Mouse (Mus musculus): ENCODE data around the gene Ctnnd2. TPM values are rescaled to one million over a fixed set of nuclear protein-coding genes. Genes with fewer than 3 reads are reported as not detected.

Ctnnd2 gene
- polyA plus RNA-seq, 1 experiment from 2014 or later: 19.9 TPM

DNA sequence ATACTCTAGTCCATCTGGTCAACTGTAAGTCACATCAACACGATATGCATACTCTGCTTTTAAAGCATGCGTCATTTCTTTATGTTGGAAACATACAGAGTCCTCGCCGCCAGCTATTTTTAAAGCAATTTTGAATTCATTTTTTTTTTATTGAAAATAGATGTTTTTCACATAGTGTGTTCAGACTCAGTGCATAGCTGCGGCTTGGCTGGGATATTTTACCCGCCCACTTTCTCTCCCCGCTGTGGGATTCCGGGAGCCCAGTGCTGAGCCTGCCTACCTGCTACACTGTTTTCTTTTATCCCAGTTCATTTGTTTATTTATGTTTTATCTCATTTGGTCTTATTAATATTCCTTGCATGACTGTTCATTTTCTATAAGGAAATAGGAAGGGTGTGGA is 724.9 kb downstream of the Ctnnd2 start:
- Histone ChIP-seq H3K9ac (no peak overlapping the region), H3K36me3 (ENCODE audit: insufficient read depth) (no peaks in the 10 kb centered on the region), H3K27ac (ENCODE audit: low read depth) (no peak overlapping the region), H3K4me2 (no peak overlapping the region), H3K9me3 (ENCODE audit: low read depth, low read length) (no peaks in the 10 kb centered on the region), H3K4me3 (ENCODE audit: low read depth, low read length) (no peak overlapping the region), H3K27me3 (ENCODE audit: insufficient read depth, low read length) (no peaks in the 10 kb centered on the region), H3K4me1 (ENCODE audit: insufficient read depth) (no peaks in the 10 kb centered on the region)
- ATAC-seq (ENCODE audit: insufficient read depth) (no peak), DNase-seq (no peak)
- TF ChIP-seq CTCF (IDR thresholded peaks at IDR 0.05; ENCODE audit: low read depth): no peak
- 83% methylated on average over 8 of the region's 8 CpGs for WGBS

DNA sequence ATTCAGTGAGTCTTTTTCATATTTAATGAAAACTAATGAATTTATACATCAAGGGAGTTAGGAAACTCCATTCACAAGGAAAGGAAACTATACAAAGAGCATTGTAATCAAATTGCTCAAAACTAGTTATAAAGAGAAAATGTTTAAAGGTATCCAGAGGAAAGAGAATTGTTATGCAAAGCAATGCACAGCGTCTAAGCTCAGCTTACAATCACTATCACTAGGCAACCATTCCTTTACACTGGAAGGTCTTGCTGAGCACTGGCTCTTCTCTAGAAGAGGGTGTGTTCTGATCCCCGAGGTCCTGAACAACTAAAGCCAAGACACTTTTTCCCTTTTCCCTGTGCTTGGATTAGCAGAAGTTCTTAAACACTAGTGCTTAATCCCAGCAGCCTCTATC is 735.6 kb downstream of the Ctnnd2 start:
- H3K27me3 ChIP-seq (ENCODE audit: insufficient read depth, low read length): no peaks in the 10 kb centered on the region
- H3K36me3 ChIP-seq (ENCODE audit: insufficient read depth): no peaks in the 10 kb centered on the region
- H3K9me3 ChIP-seq (ENCODE audit: low read depth, low read length): no peaks in the 10 kb centered on the region
- H3K9ac ChIP-seq: no peak overlapping the region
- TF ChIP-seq CTCF (IDR thresholded peaks at IDR 0.05; ENCODE audit: low read depth): no peak
- ATAC-seq (ENCODE audit: insufficient read depth) (no peak), DNase-seq (no peak)
- H3K27ac ChIP-seq (ENCODE audit: low read depth): no peak overlapping the region
- no peaks in the 10 kb centered on the region for H3K4me1 ChIP-seq (ENCODE audit: insufficient read depth)
- no peak overlapping the region for H3K4me3 ChIP-seq (ENCODE audit: low read depth, low read length)
- no peak overlapping the region for H3K4me2 ChIP-seq
- 52% methylated on average over 2 of the region's 2 CpGs for WGBS

DNA sequence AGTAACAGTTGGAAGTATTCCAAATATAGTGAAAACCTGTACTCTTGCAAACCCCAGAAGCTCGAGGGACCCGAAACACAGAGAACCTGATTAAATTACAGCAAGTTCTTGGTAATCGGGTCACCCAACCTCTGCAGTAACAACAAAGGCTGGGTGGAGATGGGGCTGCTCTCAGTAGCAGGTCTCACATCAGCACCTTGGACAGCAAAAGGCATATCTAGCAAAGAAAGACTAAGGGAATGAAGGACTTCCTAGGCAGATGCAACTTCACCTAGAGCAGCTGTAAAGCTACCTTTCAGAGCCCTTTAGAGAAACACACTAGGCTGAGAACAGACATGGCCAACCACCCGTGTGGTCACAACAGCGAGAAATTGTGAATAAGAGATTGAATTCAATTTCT is 741.0 kb downstream of the Ctnnd2 start:
- Histone ChIP-seq H3K4me2 (no peak overlapping the region), H3K4me1 (ENCODE audit: insufficient read depth) (no peaks in the 10 kb centered on the region), H3K36me3 (ENCODE audit: insufficient read depth) (no peaks in the 10 kb centered on the region), H3K27ac (ENCODE audit: low read depth) (no peak overlapping the region), H3K27me3 (ENCODE audit: insufficient read depth, low read length) (no peaks in the 10 kb centered on the region), H3K9me3 (ENCODE audit: low read depth, low read length) (no peaks in the 10 kb centered on the region), H3K9ac (no peak overlapping the region), H3K4me3 (ENCODE audit: low read depth, low read length) (no peak overlapping the region)
- DNase-seq (peak; percentile 77), ATAC-seq (ENCODE audit: insufficient read depth) (no peak)
- TF ChIP-seq CTCF (IDR thresholded peaks at IDR 0.05; ENCODE audit: low read depth): no peak
- WGBS: 78% methylated on average over 5 of the region's 5 CpGs

DNA sequence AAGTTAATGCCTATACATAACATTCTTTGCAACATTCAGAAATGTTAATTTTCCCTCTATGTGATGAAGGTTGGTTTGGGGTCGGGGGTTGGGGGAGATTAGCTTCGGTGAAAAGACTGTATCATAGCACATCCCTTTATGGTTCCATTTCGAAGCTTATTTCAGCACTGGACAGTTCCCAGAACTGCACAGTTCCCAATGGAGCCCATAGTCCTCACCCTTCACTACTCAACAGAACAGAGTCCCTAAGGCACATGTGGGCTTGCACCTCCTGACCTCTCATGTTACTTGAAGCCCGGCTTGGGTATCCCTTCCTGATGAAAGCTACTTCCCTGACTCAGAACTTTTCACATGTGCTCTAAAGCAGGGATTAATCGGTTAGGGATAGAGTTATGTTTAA is 753.4 kb downstream of the Ctnnd2 start:
- no peak for TF ChIP-seq CTCF (IDR thresholded peaks at IDR 0.05; ENCODE audit: low read depth)
- no peaks in the 10 kb centered on the region for H3K9me3 ChIP-seq (ENCODE audit: low read depth, low read length)
- ATAC-seq (ENCODE audit: insufficient read depth): no peak; the same call in 1 of the 2 replicates
- no peaks in the 10 kb centered on the region for H3K36me3 ChIP-seq (ENCODE audit: insufficient read depth)
- H3K4me3 ChIP-seq (ENCODE audit: low read depth, low read length): no peak overlapping the region
- no peaks in the 10 kb centered on the region for H3K27me3 ChIP-seq (ENCODE audit: insufficient read depth, low read length)
- H3K9ac ChIP-seq: no peak overlapping the region
- WGBS: 59% methylated on average over 5 of the region's 5 CpGs
- DNase-seq: peak; percentile 83
- no peak overlapping the region for H3K27ac ChIP-seq (ENCODE audit: low read depth)
- no peaks in the 10 kb centered on the region for H3K4me1 ChIP-seq (ENCODE audit: insufficient read depth)
- H3K4me2 ChIP-seq: no peak overlapping the region

DNA sequence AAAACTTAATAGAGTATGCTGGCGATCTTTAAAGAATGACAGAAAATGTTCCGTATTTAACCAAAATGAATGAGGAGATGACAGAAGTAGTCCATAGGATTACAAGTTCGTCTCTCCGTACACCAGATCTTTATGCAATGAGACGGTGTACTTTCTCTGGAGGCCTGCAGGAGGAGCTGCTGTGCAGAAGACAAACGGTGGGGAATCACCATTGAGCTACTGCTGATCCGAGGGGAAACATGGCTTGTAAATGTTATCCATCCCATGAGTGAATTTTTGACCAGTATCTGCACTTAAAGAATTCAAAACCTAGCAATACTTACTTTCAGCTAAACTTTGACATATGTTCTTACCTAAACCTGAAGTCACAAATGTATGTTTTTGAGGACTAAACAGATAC is 755.2 kb downstream of the Ctnnd2 start:
- no peak overlapping the region for H3K4me3 ChIP-seq (ENCODE audit: low read depth, low read length)
- H3K9ac ChIP-seq: no peak overlapping the region
- no peak overlapping the region for H3K4me2 ChIP-seq
- ATAC-seq (ENCODE audit: insufficient read depth) (no peak), DNase-seq (peak; percentile 57)
- peak; percentile 73 for TF ChIP-seq CTCF (IDR thresholded peaks at IDR 0.05; ENCODE audit: low read depth)
- H3K4me1 ChIP-seq (ENCODE audit: insufficient read depth): no peaks in the 10 kb centered on the region
- no peaks in the 10 kb centered on the region for H3K9me3 ChIP-seq (ENCODE audit: low read depth, low read length)
- WGBS: 40% methylated on average over 7 of the region's 7 CpGs
- H3K27ac ChIP-seq (ENCODE audit: low read depth): no peak overlapping the region
- H3K27me3 ChIP-seq (ENCODE audit: insufficient read depth, low read length): no peaks in the 10 kb centered on the region
- no peaks in the 10 kb centered on the region for H3K36me3 ChIP-seq (ENCODE audit: insufficient read depth)

DNA sequence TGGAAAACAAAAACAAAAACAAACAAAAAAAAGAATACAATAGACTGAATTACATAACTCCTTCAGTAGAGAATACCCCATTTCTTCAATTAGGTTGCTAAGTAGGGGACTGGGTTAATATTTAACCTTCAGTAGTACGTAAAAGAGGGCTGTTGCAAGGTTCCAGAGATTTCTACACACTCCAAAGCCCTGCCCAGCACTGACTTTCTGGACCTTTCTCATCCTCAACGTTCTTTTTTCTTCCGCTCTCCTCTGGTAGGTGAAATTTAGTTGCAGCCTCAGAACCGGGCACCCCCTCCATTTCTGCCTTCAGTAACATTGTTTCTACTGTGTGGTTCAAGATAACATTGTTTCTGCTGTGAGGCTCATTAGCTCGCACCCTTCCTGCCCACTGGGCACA is 759.5 kb downstream of the Ctnnd2 start:
- Histone ChIP-seq H3K36me3 (ENCODE audit: insufficient read depth) (no peaks in the 10 kb centered on the region), H3K4me1 (ENCODE audit: insufficient read depth) (no peaks in the 10 kb centered on the region), H3K4me3 (ENCODE audit: low read depth, low read length) (no peak overlapping the region), H3K27ac (ENCODE audit: low read depth) (no peak overlapping the region), H3K9me3 (ENCODE audit: low read depth, low read length) (no peaks in the 10 kb centered on the region), H3K4me2 (no peak overlapping the region), H3K9ac (no peak overlapping the region), H3K27me3 (ENCODE audit: insufficient read depth, low read length) (no peaks in the 10 kb centered on the region)
- ATAC-seq (ENCODE audit: insufficient read depth): no peak
- WGBS: 63% methylated on average over 5 of the region's 5 CpGs
- TF ChIP-seq CTCF (IDR thresholded peaks at IDR 0.05; ENCODE audit: low read depth): no peak
- peak; percentile 8 for DNase-seq

DNA sequence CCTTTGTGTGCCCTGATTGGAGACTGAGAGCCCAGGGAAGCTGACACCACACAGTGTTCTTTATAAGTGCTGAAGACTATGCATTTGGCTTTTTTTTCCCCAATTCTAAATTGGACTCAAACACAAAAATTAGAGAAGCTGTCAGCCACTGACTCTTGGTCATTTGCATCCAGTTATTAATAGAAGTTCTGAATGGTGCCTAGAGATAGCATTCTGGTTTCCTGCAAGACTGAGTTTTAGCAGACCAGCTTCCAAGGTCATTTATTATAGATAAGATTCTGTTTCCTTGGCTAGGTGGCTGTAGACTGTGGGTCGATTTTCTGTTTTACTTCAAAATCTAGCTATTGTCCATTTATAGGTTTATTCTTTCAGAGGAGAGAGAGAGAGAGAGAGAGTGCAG is 773.5 kb downstream of the Ctnnd2 start:
- WGBS: 29% methylated on average over 1 of the region's 1 CpGs

DNA sequence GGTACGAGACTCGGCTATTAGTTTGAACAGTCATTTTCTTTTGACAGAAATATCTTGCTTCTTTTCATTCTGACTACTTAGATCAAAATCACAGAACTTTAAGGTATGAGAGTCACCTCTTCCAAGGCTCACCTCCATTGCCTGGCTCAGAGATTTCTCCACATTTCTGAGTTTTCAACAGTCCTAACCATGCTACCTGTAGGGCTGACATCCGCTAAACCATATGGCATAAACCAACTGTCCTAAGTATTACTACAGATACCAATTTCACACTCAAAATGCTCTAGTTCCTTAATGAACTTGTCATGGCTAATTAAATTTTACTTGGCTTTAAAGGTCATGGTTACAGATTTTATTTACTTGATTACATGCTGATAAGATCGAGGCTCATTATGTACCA is 786.1 kb downstream of the Ctnnd2 start:
- 92% methylated on average over 4 of the region's 4 CpGs for WGBS
- no peak for TF ChIP-seq CTCF (IDR thresholded peaks at IDR 0.05; ENCODE audit: low read depth)

More for the DNA sequence above, 773.5 kb downstream of the Ctnnd2 start:
- no peak for TF ChIP-seq CTCF (IDR thresholded peaks at IDR 0.05; ENCODE audit: low read depth)
- no peak overlapping the region for H3K27ac ChIP-seq (ENCODE audit: low read depth)
- H3K9me3 ChIP-seq (ENCODE audit: low read depth, low read length): no peaks in the 10 kb centered on the region
- no peaks in the 10 kb centered on the region for H3K27me3 ChIP-seq (ENCODE audit: insufficient read depth, low read length)
- H3K9ac ChIP-seq: no peak overlapping the region
- DNase-seq (no peak), ATAC-seq (ENCODE audit: insufficient read depth) (no peak)
- no peak overlapping the region for H3K4me3 ChIP-seq (ENCODE audit: low read depth, low read length)
- H3K4me1 ChIP-seq (ENCODE audit: insufficient read depth): no peaks in the 10 kb centered on the region
- H3K36me3 ChIP-seq (ENCODE audit: insufficient read depth): no peaks in the 10 kb centered on the region
- H3K4me2 ChIP-seq: no peak overlapping the region

More for the DNA sequence above, 786.1 kb downstream of the Ctnnd2 start:
- H3K4me3 ChIP-seq (ENCODE audit: low read depth, low read length): no peak overlapping the region
- no peaks in the 10 kb centered on the region for H3K4me1 ChIP-seq (ENCODE audit: insufficient read depth)
- H3K9me3 ChIP-seq (ENCODE audit: low read depth, low read length): no peaks in the 10 kb centered on the region
- no peak overlapping the region for H3K4me2 ChIP-seq
- H3K36me3 ChIP-seq (ENCODE audit: insufficient read depth): no peaks in the 10 kb centered on the region
- no peak overlapping the region for H3K9ac ChIP-seq
- ATAC-seq (ENCODE audit: insufficient read depth) (no peak), DNase-seq (no peak)
- no peak overlapping the region for H3K27ac ChIP-seq (ENCODE audit: low read depth)
- H3K27me3 ChIP-seq (ENCODE audit: insufficient read depth, low read length): no peaks in the 10 kb centered on the region
